Mouse (Mus musculus) embryo, embryonic 9.5 days (tissue): ENCODE data around the gene Rbm11.

Source experiments
- DNase-seq: peaks from one replicate; pipeline ENCODE4 v3.0.0-alpha.2; 2017; ENCODE audit errors: extremely low spot score

Rbm11 gene

GRCm38 (mm10) chr16:75592671-75593500 is at the start of gene Rbm11:
Gene Rbm11, plus strand, starts transcription at chr16:75592844.
- peak; percentile 83 for DNase-seq

- DNase-seq: no peak
These were observed 47.3 kb upstream of the Rbm11 start for GRCm38 (mm10) chr16:75545310-75545709.

- no peak for DNase-seq
These were observed 29.7 kb upstream of the Rbm11 start for GRCm38 (mm10) chr16:75562910-75563309.

- no peak for DNase-seq
These were observed 10.4 kb upstream of the Rbm11 start for GRCm38 (mm10) chr16:75582279-75582678.

- DNase-seq: no peak
These were observed 6.7 kb upstream of the Rbm11 start, which contains the start of gene Lipi for GRCm38 (mm10) chr16:75585961-75586360. Gene Lipi, minus strand, starts transcription at chr16:75586061.

- no peak for DNase-seq
These were observed 6.2 kb upstream of the Rbm11 start for GRCm38 (mm10) chr16:75586466-75586865.

GRCm38 (mm10) chr16:75593501-75594183 is 998 bp downstream of the Rbm11 start:
- peak; percentile 13 for DNase-seq

- DNase-seq: no peak
These were observed 13.8 kb downstream of the Rbm11 start for GRCm38 (mm10) chr16:75606415-75606814.

GRCm38 (mm10) chr16:75612561-75612960 is 19.9 kb downstream of the Rbm11 start:
- DNase-seq: no peak

GRCm38 (mm10) chr16:75617651-75618349 is 25.2 kb downstream of the Rbm11 start:
- DNase-seq: peak; percentile 35

- DNase-seq: no peak
These were observed 35.2 kb downstream of the Rbm11 start for GRCm38 (mm10) chr16:75627862-75628261.
